Mouse (Mus musculus) cerebellum, adult 11 months (tissue): ENCODE results near the gene Slx1b.
"Not testable (repeated sequence)": the region's sequence is repeated elsewhere in the genome, so short reads cannot be mapped to it uniquely, and the experiment has no call there.

ENCODE experiments used
- DNase-seq: peaks from one replicate; pipeline ENCODE4 v3.0.0; 2022

The Slx1b gene

DNA sequence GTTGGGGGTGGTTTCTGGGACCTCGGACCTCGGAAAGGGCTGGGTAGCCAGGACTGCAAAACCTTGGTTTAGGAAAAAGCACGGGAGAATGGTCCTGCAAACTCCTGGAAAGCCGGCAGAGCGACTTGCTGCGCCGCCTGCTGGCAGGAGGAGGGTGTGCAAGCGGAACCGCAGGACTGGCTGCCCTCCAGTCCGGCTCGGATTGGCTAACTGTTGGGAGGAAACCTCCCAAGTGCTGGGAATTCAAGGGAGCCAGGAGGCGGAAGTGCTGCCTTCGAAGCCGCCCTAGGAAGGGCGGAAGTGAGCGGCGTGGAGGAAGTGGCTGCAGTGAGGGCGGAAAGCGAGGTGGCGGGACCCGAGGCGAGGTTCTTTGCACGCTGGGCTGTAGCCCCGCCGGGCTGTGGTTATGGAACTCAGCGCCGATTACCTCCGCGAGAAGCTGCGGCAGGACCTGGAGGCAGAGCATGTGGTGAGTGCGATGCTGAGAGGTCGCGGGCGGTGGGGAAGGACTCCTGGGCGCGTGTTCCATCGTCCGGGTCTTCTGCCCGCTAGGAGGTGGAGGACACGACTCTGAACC, at the start of gene Slx1b:
TSS of gene Slx1b (minus strand) at position 154 of the 577 bp plus-strand sequence.
- DNase-seq, result peak; percentile 92

- no peak for DNase-seq
Observed at GRCm38 (mm10) chr7:126741964-126742482, 46.4 kb upstream of the Slx1b start.

DNA sequence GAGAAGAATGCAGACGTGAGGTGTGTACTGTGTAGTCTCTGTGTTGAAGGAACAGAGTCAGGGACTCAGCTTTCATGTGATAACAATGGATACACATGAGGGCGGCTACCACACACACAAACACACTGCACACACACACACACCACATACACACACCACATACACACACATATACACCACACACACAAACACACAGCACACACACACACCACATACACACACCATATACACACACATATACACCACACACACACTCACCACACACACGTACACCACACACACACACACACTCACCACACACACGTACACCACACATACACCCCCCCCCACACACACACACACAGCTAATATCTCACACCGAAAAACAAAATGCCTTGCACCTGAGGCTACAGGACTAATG, 45.9 kb upstream of the Slx1b start:
- no peak for DNase-seq

DNA sequence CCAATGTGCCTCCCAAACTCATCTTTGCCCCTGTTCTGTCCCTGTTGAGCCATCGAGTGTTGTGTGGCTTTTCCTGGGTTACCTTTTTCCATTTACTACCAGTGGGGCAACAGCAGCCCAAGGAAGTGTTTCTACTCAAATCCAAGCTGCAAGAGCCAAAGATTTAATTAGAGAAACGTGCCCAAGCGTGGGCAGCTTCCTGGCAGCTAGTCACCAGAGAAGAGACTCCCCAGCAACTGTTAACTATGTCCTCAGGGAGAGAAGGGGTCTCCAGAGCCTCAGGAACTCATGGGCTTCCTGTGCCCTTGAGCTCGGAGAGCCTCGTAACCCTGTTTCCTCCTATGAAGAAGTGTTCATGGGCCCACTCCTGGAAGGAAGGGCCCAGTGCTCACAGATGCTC, 45.4 kb upstream of the Slx1b start:
- no peak for DNase-seq

GRCm38 (mm10) chr7:126740132-126740735, 44.6 kb upstream of the Slx1b start:
- no peak for DNase-seq

DNA sequence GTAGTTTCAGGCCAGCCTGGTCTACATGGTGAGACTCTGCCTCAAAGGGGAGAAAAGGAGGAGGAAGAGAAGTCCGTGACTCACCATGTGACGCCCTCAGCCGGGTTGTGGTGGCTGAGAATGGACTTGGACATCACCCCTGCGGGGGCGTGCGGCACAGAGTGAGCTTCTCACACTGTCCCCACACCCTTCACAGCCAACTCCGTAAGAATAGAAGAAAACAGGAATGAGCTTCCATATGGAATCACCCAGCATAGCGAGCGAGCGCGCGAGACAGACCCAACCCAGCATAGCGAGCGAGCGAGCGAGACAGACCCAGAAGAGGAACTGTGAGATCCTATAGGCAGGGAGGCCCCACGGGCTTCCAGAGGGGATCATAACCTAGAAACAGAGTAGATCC, 44.0 kb upstream of the Slx1b start:
- DNase-seq, result no peak

DNA sequence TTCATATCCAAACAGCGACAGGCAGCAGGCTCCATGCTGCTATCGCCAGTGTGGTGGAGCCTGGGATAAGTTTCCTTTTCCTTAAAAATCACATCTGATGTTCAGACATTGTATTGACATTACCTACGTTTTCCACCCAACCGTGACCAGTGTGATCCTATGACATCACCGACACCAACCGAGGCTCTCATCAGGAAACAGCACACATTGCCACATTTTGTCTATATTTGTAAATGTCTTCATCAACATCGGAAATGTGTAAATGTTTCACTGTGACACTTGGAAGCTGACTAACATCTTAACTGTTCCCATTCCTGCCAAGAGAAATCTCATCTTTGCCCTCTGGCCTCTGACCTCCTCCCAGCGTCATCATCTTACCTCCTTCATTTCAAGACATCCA, 40.5 kb upstream of the Slx1b start:
- no peak for DNase-seq

DNA sequence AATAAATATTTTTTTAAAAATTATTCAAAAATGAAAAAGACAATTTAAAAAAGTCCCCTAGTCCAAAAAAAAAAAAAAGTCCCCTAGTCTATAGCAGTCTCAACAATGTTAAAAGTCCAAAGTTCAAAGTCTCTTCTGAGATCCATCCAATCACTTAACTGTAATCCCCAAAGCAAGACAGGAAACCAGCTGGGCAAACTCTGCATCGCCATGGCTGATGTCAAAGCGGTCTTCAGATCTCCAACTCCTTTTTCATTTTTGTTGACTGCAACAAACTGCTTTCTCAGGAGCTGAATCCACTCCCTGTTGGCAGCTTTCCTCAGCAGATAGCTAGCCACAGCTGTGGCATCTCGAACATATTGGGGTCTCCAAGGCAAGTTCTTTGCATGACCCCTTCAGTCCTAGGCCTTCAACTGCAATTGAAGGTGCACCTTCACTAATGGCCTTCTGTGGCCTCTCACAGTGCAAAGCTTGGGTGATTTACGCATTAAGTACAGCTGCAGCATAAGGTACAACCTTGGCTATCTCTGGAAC, 34.7 kb upstream of the Slx1b start:
- DNase-seq, result not testable (repeated sequence)

GRCm38 (mm10) chr7:126725667-126726066, 30.1 kb upstream of the Slx1b start:
- DNase-seq, result no peak

- DNase-seq, result no peak
Observed at GRCm38 (mm10) chr7:126725077-126725476, 29.5 kb upstream of the Slx1b start.

- DNase-seq, result no peak
Observed at GRCm38 (mm10) chr7:126721635-126722034, 26.1 kb upstream of the Slx1b start.

DNA sequence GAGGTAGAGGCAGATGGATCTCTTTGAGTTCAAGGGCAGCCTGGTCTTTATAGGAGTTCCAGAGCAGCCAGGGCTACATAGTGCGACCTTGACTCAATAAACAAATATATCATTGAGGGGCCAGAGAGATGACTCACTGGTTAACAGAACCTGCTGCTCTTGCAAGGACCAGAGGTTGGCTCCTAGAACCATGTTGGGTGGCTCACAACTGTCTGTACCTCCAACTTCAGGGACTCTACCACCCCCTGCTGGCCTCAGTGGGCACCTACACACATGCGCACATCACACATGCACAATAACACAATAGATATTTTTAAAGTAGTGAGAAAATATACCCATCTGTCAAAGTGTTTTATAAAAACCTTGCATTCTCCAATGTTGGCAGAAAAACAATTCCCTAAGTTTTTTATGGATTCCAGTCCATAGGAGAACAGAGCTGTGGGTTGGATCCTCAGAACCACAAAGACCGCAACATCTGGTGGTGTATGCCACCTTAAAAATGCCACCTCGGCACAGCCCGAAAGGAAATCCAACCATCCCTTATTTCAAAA, 23.3 kb upstream of the Slx1b start:
- DNase-seq, result no peak

GRCm38 (mm10) chr7:126717566-126717965, 22.0 kb upstream of the Slx1b start:
- DNase-seq, result no peak

- no peak for DNase-seq
Observed at GRCm38 (mm10) chr7:126715679-126716078, 20.1 kb upstream of the Slx1b start.

- DNase-seq, result no peak
Observed at GRCm38 (mm10) chr7:126711910-126712309, 16.3 kb upstream of the Slx1b start.

- no peak for DNase-seq
Observed at GRCm38 (mm10) chr7:126710266-126710665, 14.7 kb upstream of the Slx1b start.

DNA sequence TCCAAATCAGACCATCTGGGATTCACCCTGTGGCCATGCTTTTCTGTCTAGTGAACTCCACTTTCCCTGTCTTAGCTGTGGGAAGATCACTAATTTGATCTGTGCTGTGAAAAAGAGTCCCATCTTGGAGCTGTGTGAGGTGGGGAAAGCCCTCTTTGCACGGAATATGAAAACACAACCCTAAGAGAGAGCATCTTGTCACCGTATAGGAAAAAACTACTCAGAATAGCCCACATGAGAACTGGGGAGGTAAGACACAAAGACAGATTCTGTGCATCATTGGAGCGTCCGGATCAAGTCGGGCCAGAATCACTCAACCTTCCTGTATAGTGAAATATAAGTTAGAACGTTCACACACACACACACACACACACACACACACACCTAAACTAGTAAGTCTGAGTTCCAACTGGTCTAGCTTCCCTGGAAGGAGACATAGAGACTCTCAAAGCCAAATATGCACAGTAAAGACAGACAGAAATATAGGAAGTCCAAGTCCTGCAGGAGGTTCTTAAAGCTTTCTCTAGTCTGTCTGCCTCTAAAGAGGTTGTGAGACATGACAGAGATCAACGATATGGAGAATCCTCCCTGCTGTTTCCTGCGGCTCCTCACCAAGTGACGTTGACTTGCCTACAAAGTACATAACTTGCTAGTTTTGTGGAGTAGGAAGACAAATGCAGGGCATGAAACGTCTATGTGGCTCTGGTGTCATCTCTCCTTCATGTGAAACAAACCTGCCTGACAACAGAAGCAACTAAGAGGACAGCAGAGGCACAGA, 12.8 kb upstream of the Slx1b start:
- no peak for DNase-seq

DNA sequence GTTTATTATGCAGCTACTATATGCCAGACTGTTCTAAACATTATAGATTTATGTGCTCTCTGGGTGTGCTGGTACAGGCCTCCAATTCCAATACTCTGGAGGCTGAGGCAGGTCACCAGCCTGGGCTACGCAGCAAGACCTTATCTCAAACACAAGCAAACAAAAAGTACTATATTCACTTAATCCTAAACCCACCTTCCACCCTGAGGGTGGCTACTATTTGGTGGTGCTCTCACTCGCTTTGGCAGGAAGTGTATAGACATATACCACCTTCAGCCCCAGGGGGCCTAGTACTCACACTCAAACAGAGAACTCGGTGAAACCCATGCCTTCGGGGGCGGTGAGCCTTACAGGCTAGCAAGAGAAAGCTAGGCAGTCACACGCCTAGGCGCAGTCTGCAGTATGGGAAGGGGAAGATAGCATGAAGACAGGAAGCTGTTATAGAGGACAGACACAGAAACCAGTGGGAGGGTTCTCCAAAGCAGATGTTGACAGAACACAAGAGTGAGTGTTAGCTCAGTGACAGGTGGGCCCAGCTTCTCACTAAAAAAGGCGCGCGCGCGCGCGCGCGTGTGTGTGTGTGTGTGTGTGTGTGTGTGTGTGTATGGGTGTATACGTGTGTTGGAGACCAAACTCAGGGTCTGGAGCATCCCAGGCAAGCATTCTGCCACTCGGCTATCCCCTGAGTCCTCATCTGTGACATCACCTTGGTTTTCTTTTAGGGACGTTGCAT, 12.0 kb upstream of the Slx1b start, which contains the start of gene Coro1a:
TSS of gene Coro1a (minus strand) at position 346 of the 733 bp plus-strand sequence.
- DNase-seq, result no peak

GRCm38 (mm10) chr7:126704121-126704980, 8.8 kb upstream of the Slx1b start:
- DNase-seq, result peak; percentile 85

GRCm38 (mm10) chr7:126703757-126704077, 8.1 kb upstream of the Slx1b start:
- peak; percentile 49 for DNase-seq

GRCm38 (mm10) chr7:126702861-126703756, 7.5 kb upstream of the Slx1b start:
- DNase-seq, result no peak
